Mouse (Mus musculus): ENCODE results near the gene Gm11011.
"Not testable (repeated sequence)": the region's sequence is repeated elsewhere in the genome, so short reads cannot be mapped to it uniquely, and the experiment has no call there.

The Gm11011 gene

GRCm38 (mm10) chr2:169587645-169588044, at the start of gene Gm11011:
Gm11011 (minus strand) TSS chr2:169587745.
- in situ Hi-C loops (cut with MboI, MseI), result not testable (repeated sequence)

- in situ Hi-C loops (cut with MboI, MseI), result no loop called here
Measured at GRCm38 (mm10) chr2:169636414-169636813, 48.9 kb upstream of the Gm11011 start.

GRCm38 (mm10) chr2:169635428-169635827, 47.9 kb upstream of the Gm11011 start:
- in situ Hi-C loops (cut with MboI, MseI), result no loop called here

GRCm38 (mm10) chr2:169634619-169635382, 47.3 kb upstream of the Gm11011 start:
- in situ Hi-C loops (cut with MboI, MseI), result no loop called here

- in situ Hi-C loops (cut with MboI, MseI), result no loop called here
Measured at GRCm38 (mm10) chr2:169633491-169634289, 46.1 kb upstream of the Gm11011 start.

- in situ Hi-C loops (cut with MboI, MseI), result no loop called here
Measured at GRCm38 (mm10) chr2:169632338-169633151, 45.0 kb upstream of the Gm11011 start, which contains the start of gene Tshz2. Tshz2 (plus strand) TSS chr2:169633013.

GRCm38 (mm10) chr2:169630070-169630469, 42.5 kb upstream of the Gm11011 start:
- in situ Hi-C loops (cut with MboI, MseI), result no loop called here

GRCm38 (mm10) chr2:169621201-169621710, 33.7 kb upstream of the Gm11011 start:
- in situ Hi-C loops (cut with MboI, MseI), result no loop called here

- in situ Hi-C loops (cut with MboI, MseI), result no loop called here
Measured at GRCm38 (mm10) chr2:169615998-169616397, 28.5 kb upstream of the Gm11011 start.

GRCm38 (mm10) chr2:169614683-169615082, 27.1 kb upstream of the Gm11011 start:
- in situ Hi-C loops (cut with MboI, MseI), result no loop called here

- in situ Hi-C loops (cut with MboI, MseI), result no loop called here
Measured at GRCm38 (mm10) chr2:169611557-169611956, 24.0 kb upstream of the Gm11011 start.

GRCm38 (mm10) chr2:169610882-169611281, 23.3 kb upstream of the Gm11011 start:
- in situ Hi-C loops (cut with MboI, MseI), result no loop called here

GRCm38 (mm10) chr2:169609956-169610355, 22.4 kb upstream of the Gm11011 start:
- in situ Hi-C loops (cut with MboI, MseI), result no loop called here

GRCm38 (mm10) chr2:169607787-169608186, 20.2 kb upstream of the Gm11011 start:
- in situ Hi-C loops (cut with MboI, MseI), result no loop called here

- in situ Hi-C loops (cut with MboI, MseI), result no loop called here
Measured at GRCm38 (mm10) chr2:169606901-169607678, 19.5 kb upstream of the Gm11011 start.

- in situ Hi-C loops (cut with MboI, MseI), result no loop called here
Measured at GRCm38 (mm10) chr2:169600163-169600562, 12.6 kb upstream of the Gm11011 start.

- in situ Hi-C loops (cut with MboI, MseI), result no loop called here
Measured at GRCm38 (mm10) chr2:169599591-169599990, 12.0 kb upstream of the Gm11011 start.

GRCm38 (mm10) chr2:169597971-169598370, 10.4 kb upstream of the Gm11011 start:
- in situ Hi-C loops (cut with MboI, MseI), result no loop called here

- in situ Hi-C loops (cut with MboI, MseI), result no loop called here
Measured at GRCm38 (mm10) chr2:169597357-169597756, 9.8 kb upstream of the Gm11011 start.

- in situ Hi-C loops (cut with MboI, MseI), result no loop called here
Measured at GRCm38 (mm10) chr2:169593742-169594141, 6.2 kb upstream of the Gm11011 start.

- in situ Hi-C loops (cut with MboI, MseI), result no loop called here
Measured at GRCm38 (mm10) chr2:169590412-169590811, 2.9 kb upstream of the Gm11011 start.
